Mouse (Mus musculus) thymus, adult 2 months (tissue): ENCODE measurements around the gene Phospho1. TPM values are rescaled to one million over a fixed set of nuclear protein-coding genes. Genes with fewer than 3 reads are reported as not detected.

Experiments used
- DNase-seq: peaks from one replicate; pipeline ENCODE4 v3.0.0; 2021
- H3K27ac ChIP-seq: fragments of 200-500 bp; 2 replicates; pipeline ENCODE4 v1.5.1; 2012; ENCODE audit warnings: low read length, control low read depth; ENCODE audit not compliant: control insufficient read depth, insufficient read depth
- H3K27me3 ChIP-seq: fragments of 200-500 bp; 2 replicates; pipeline ENCODE4 v1.6.1; 2012; ENCODE audit warnings: mild to moderate bottlenecking, low read length, moderate library complexity, mixed read lengths; ENCODE audit not compliant: control insufficient read depth, insufficient read depth
- H3K36me3 ChIP-seq: fragments of 200-500 bp; 2 replicates; pipeline ENCODE4 v1.6.1; 2012; ENCODE audit warnings: mild to moderate bottlenecking, low read length, moderate library complexity; ENCODE audit not compliant: control insufficient read depth, insufficient read depth
- H3K4me1 ChIP-seq: fragments of 200-500 bp; replicated peaks from 2 replicates; pipeline ENCODE4 v1.6.1; 2012; ENCODE audit warnings: low read length; ENCODE audit not compliant: control insufficient read depth, insufficient read depth
- H3K4me3 ChIP-seq: fragments of 200-500 bp; 2 replicates; pipeline ENCODE4 v1.5.1; 2012; ENCODE audit warnings: mild to moderate bottlenecking, low read length, control low read depth, moderate library complexity; ENCODE audit not compliant: control insufficient read depth, insufficient read depth
- CTCF ChIP-seq: fragments of 200-500 bp; IDR thresholded peaks from 2 replicates; pipeline ENCODE4 v1.5.1; 2012; ENCODE audit warnings: mild to moderate bottlenecking, control low read depth, low read length, moderate library complexity, borderline replicate concordance; ENCODE audit not compliant: control insufficient read depth, poor library complexity, insufficient read depth; ENCODE audit errors: extremely low read depth
- POLR2A ChIP-seq: fragments of 200-500 bp; IDR thresholded peaks from 2 replicates; pipeline ENCODE4 v1.6.1; 2012; ENCODE audit warnings: mild to moderate bottlenecking, low read length, control low read depth, moderate library complexity; ENCODE audit not compliant: control insufficient read depth, poor library complexity, insufficient read depth; ENCODE audit errors: extremely low read depth
- WGBS: fragments of 180-500 bp; shearing (Covaris S2); methylation state at CpG from one replicate; pipeline ENCODE4 v1.1.7; 2018; 5-methylcytosine and 5-hydroxymethylcytosine counted together
- polyA plus RNA-seq: library from polyadenylated mRNA; depleted of rRNA; stranded (reverse); fragments of >200 nt; gene quantifications from 2 replicates; pipeline ENCODE4 v1.2.3, GENCODE M21; 2012

The Phospho1 gene
- polyA plus RNA-seq, 1 experiment = 24.9 TPM

- H3K36me3 ChIP-seq = no peaks in the 10 kb centered on the region
- no peak overlapping the region for H3K4me3 ChIP-seq
- H3K27ac ChIP-seq = no peak overlapping the region
- TF ChIP-seq CTCF (no peak), POLR2A (no peak)
- no peaks in the 10 kb centered on the region for H3K4me1 ChIP-seq
- no peak for DNase-seq
- WGBS = 95% methylated on average over 9 of the region's 9 CpGs
- H3K27me3 ChIP-seq = no peaks in the 10 kb centered on the region
Observed at GRCm38 (mm10) chr11:95783958-95784357, 40.3 kb upstream of the Phospho1 start.

DNA sequence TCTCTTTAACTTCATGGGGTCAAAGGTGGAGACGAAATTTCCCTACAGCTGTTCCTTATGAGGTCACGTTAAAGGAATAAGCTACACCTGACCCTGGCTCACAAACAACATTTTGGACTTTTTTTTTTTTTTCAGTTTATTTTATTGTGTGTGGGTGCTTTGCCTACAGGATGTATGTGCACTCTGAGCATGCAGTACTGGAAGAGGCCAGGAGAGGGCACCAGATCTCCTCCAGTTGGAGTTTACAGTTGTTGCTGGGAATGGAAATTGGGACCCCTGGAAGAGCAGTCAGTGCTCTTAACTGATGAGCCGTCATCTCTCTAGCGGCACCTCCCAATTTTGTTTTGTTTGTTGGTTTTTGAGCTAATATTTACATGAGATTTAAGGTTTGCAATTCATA lies 38.6 kb upstream of the Phospho1 start:
- 96% methylated on average over 4 of the region's 4 CpGs for WGBS
- H3K27me3 ChIP-seq = no peaks in the 10 kb centered on the region
- no peak for DNase-seq
- H3K4me1 ChIP-seq = no peaks in the 10 kb centered on the region
- H3K4me3 ChIP-seq = no peak overlapping the region
- no peak overlapping the region for H3K27ac ChIP-seq
- no peak for TF ChIP-seq CTCF
- no peak for TF ChIP-seq POLR2A
- no peaks in the 10 kb centered on the region for H3K36me3 ChIP-seq

- TF ChIP-seq POLR2A (no peak), CTCF (no peak)
- WGBS = 93% methylated on average over 6 of the region's 6 CpGs
- Histone ChIP-seq H3K27ac (no peak overlapping the region), H3K4me3 (no peak overlapping the region), H3K36me3 (no peaks in the 10 kb centered on the region), H3K27me3 (no peaks in the 10 kb centered on the region), H3K4me1 (no peaks in the 10 kb centered on the region)
- no peak for DNase-seq
Observed at GRCm38 (mm10) chr11:95786511-95786910, 37.8 kb upstream of the Phospho1 start.

DNA sequence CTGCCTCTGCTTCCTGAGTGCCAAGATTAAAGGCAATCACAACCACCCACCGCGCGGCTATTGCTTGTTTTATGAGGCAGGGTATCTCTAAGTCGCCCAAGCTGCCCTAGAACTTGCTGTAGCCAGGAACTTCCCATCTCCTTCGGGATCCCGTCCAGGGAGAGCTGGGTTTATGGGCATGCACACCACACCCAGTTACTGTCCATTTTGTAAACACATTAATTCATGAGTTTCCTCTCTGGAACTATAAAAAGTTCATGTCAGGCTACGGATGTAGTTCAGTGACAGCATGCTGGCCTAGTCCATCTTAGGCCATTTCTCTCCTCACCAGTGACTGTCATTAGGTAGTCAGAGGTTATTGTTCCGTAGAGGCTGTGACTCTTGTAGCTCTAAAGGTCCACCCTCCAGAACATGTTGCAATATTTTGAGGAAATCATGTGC lies 34.8 kb upstream of the Phospho1 start:
- H3K36me3 ChIP-seq = no peaks in the 10 kb centered on the region
- H3K4me1 ChIP-seq = no peaks in the 10 kb centered on the region
- WGBS = 94% methylated on average over 8 of the region's 8 CpGs
- H3K4me3 ChIP-seq = no peak overlapping the region
- no peak for DNase-seq
- H3K27ac ChIP-seq = no peak overlapping the region
- TF ChIP-seq CTCF (no peak), POLR2A (no peak)
- no peaks in the 10 kb centered on the region for H3K27me3 ChIP-seq

DNA sequence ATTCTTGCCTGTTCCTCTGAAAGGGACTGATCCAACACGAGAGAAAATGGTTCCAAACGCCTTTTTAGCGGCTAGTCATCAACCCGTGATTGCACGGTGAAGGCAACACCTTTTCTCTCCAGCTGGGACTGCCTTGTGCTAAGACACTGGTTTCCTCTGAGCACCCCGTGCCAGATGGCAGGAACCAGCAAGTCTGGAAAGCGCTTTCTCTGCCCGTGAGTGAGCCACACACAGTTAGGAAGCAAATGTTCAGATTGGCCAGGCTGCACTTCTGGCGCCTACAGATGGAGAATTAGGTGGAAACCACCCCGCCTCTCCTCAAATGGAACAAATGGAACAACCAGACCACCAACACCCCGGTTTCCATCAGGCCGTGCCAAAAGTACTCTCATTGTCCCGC lies 32.5 kb upstream of the Phospho1 start:
- 92% methylated on average over 13 of the region's 13 CpGs for WGBS
- Histone ChIP-seq H3K36me3 (no peaks in the 10 kb centered on the region), H3K27ac (no peak overlapping the region), H3K27me3 (peaks cover 4% of the 10 kb centered on the region; the same call in 1 of the 2 replicates), H3K4me1 (no peaks in the 10 kb centered on the region), H3K4me3 (no peak overlapping the region)
- no peak for DNase-seq
- no peak for TF ChIP-seq POLR2A
- no peak for TF ChIP-seq CTCF

DNA sequence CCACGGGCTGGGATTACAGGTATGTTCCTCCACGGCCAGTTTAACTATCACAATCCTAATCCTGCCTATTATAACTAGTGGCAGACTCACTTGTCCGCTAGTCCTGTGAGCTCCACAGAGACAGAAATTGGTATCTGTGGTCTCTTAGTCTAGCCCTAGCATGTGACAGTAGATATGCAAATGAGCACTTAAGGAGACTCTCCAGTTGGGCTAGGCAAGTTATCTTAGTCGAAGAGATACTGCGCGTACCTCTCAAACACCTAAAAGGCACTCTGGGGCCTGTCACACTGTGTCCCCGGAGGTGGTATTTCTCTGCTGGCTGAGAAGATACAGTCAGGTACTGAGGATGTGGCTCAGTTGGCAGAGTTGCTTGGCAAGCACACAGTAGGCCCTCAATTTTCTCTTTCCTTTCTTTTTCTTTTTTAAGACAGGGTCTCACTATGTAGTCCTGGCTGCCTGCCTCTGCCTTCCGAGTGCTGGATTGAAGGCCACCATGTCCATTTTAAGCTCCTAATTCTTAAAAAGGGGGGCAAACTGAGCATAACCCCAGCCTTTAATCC lies 31.3 kb upstream of the Phospho1 start:
- WGBS = 96% methylated on average over 8 of the region's 8 CpGs
- Histone ChIP-seq H3K27me3 (peaks cover 5% of the 10 kb centered on the region; the same call in 1 of the 2 replicates), H3K4me3 (no peak overlapping the region), H3K27ac (no peak overlapping the region), H3K36me3 (no peaks in the 10 kb centered on the region), H3K4me1 (no peaks in the 10 kb centered on the region)
- no peak for TF ChIP-seq CTCF
- no peak for TF ChIP-seq POLR2A
- no peak for DNase-seq

DNA sequence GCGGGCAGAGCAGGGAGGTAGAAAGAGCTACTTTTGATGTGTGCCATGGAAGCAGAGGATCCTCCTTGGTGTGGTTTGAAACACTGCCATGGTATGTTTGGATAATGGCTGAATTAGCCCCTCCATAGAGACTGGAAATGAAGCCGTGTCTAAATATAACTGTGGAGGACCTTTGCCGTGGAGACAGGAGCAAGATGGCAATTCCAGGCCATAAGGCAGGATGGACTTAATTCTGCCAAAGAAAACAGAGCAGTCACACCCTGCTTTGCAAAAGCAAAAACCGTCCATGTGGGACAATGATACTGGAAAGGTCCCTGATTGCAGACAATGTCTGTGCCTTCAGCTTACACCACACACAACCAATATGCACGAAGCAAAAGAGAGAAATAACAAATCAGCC lies 30.1 kb upstream of the Phospho1 start:
- TF ChIP-seq POLR2A = no peak
- TF ChIP-seq CTCF = no peak
- Histone ChIP-seq H3K27ac (no peak overlapping the region), H3K36me3 (no peaks in the 10 kb centered on the region), H3K27me3 (peaks cover 5% of the 10 kb centered on the region; the same call in 1 of the 2 replicates), H3K4me3 (no peak overlapping the region), H3K4me1 (no peaks in the 10 kb centered on the region)
- no peak for DNase-seq
- WGBS = 83% methylated on average over 5 of the region's 5 CpGs

DNA sequence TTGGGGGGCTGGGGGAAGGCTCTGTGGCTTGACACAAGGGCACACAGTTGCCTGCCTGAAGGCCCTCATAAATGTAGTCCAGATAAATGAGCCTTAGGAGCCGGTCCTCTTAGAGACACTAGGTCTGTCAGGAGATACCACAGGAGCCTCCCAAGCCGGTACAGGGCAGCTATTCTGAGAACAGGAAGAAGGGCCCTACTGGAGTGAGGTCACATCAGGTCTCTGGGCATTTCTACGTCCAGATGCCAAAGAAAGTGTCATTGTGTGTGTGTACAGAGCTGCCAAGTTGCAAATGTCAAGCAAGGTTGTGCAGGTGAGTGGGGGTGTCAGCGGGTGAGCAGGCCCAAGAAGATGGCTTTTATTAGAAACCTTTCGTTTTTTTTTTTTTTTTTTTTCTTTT lies 28.7 kb upstream of the Phospho1 start:
- no peaks in the 10 kb centered on the region for H3K4me1 ChIP-seq
- no peak overlapping the region for H3K4me3 ChIP-seq
- H3K36me3 ChIP-seq = no peaks in the 10 kb centered on the region
- no peak for DNase-seq
- no peak for TF ChIP-seq POLR2A
- 57% methylated on average over 5 of the region's 5 CpGs for WGBS
- H3K27ac ChIP-seq = no peak overlapping the region
- H3K27me3 ChIP-seq = peaks cover 5% of the 10 kb centered on the region; the same call in 1 of the 2 replicates
